Comparison of ENCODE assay signal across 8 mouse cellular contexts in the genomic region with DNA sequence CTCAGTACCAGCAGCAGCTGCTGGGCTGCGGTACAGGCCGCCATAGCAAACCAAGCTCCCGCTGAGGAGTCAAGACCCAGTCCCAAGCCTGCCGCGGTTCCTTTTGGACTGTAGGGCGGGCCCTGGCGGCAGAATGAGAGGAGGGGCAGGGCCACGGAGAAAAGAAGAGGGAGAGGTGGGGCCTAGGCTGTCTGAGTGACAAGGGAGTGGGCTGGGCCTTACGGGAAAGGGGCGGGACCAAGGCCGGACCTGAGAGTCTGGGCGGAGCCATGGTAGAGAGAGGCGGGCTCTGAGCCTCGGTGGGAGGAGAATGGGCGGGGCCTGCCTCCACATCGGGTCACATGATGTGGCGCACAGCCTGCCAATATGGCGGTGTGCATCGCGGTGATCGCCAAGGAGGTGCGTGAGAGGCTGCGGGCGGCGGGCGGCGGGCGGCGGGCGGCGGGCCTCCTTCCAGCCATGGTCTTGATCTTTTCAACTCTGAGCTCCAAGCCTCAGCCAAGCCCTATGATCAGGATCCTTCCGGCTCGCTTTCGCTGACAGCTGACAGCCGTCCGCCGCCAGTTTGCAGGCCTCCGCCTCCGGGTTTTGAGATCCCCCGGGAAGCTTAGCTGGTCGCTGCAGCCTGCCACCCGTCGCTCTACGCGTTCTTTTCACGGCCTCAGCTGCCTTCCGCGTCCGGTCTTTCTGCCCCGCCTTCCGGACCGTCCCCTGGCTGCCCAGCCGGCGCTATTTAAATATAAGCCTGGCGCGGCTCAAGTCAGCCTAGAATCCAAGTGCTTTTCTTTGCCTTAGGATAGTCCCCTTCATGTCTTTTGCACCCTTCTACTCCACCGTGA. TPM values are rescaled to one million over a fixed set of nuclear protein-coding genes. Genes with fewer than 3 reads are reported as not detected.
A peak's percentile ranks its signal among the peaks of the same experiment; 100 is the strongest.
DNase-seq lines count a peak whose midpoint lies in the region; ATAC-seq lines count a peak whose summit lies in the region.

A gene (minus strand): TSS at position 169 of the 839 bp plus-strand sequence.
A gene (plus strand): TSS at position 346 of the 839 bp plus-strand sequence.

- ATAC-seq in megakaryocyte progenitor cell, adult 5-6 weeks (replicated peaks; ENCODE audit: poor library complexity), result peak; percentile 98

- peak; percentile 98 for DNase-seq in adipocyte (ENCODE audit: low spot score)
- DNase-seq in embryo, embryonic 10 days (ENCODE audit: low spot score), result peak; percentile 99
- DNase-seq in gastrocnemius, postnatal 10 days, result peak; percentile 94
- peak; percentile 99 for DNase-seq in induced T-regulatory cell, adult 2 months (ENCODE audit: low read depth)
- DNase-seq in left cerebral cortex, adult 9 months (ENCODE audit: low spot score in 2 of 2), result peak; percentile 89 to 95
- peak; percentile 93 for DNase-seq in right cerebral cortex, postnatal 14 days
- DNase-seq in urinary bladder, postnatal 36 days (ENCODE audit: low spot score in 2 of 2), result peak; percentile 93 to 95

RNA-seq across cellular contexts. Expression of the first gene that starts in this region (rescaled TPM):
- total RNA-seq in gastrocnemius, postnatal 10 days (2021), result 1 to 10 TPM; 4.5 to 7.4 TPM
- total RNA-seq in megakaryocyte progenitor cell, adult 5-6 weeks (2015), result 30.3 and 31.8 TPM in 2 replicates
- 32.2 and 33.1 TPM in 2 replicates for total RNA-seq in megakaryocyte progenitor cell, adult 5-6 weeks (2017)

RNA-seq across cellular contexts. Expression of the second gene that starts in this region (rescaled TPM):
- total RNA-seq in gastrocnemius, postnatal 10 days (2021), result 10 to 100 TPM; 52.7 to 52.8 TPM
- total RNA-seq in megakaryocyte progenitor cell, adult 5-6 weeks (2015), result 41.5 and 52.4 TPM in 2 replicates
- total RNA-seq in megakaryocyte progenitor cell, adult 5-6 weeks (2017), result 18.0 and 27.9 TPM in 2 replicates

Comparison
In these comparisons a context has a peak if more than half of its experiments do, and no peak if none do; other contexts are left out.
1. Peak in every context shown above with its lines: DNase-seq and ATAC-seq.